Mouse (Mus musculus) spleen, adult 2 months (tissue): ENCODE measurements around the gene Adgrf5. TPM values are rescaled to one million over a fixed set of nuclear protein-coding genes. Genes with fewer than 3 reads are reported as not detected.
"Not testable (repeated sequence)": the region's sequence is repeated elsewhere in the genome, so short reads cannot be mapped to it uniquely, and the experiment has no call there.

Experiments
- DNase-seq, 2 experiments: peaks; one replicate each; pipeline versions ENCODE4 v3.0.0 to v3.0.0-alpha.2; 2012 to 2021; ENCODE audit warnings: low spot score in 2 of 2, low read depth in 1 of 2
- H3K27ac ChIP-seq: fragments of 200-500 bp; 2 replicates; pipeline ENCODE4 v1.5.1; 2012; ENCODE audit warnings: low read length, inconsistent platforms; ENCODE audit not compliant: insufficient read depth
- H3K27me3 ChIP-seq: fragments of 200-500 bp; 2 replicates; pipeline ENCODE4 v1.6.1; 2012; ENCODE audit warnings: mild to moderate bottlenecking, moderate library complexity, low read length, inconsistent platforms; ENCODE audit not compliant: control insufficient read depth, insufficient read depth
- H3K36me3 ChIP-seq: fragments of 200-500 bp; 2 replicates; pipeline ENCODE4 v1.6.1; 2012; ENCODE audit warnings: mild to moderate bottlenecking, low read length, inconsistent platforms; ENCODE audit not compliant: control insufficient read depth, insufficient read depth
- H3K4me1 ChIP-seq: fragments of 200-500 bp; 2 replicates; pipeline ENCODE4 v1.6.1; 2011; ENCODE audit warnings: inconsistent platforms; ENCODE audit not compliant: control insufficient read depth, insufficient read depth, insufficient read length
- H3K4me3 ChIP-seq: fragments of 200-500 bp; 2 replicates; pipeline ENCODE4 v1.5.1; 2011; ENCODE audit warnings: mild to moderate bottlenecking, inconsistent platforms; ENCODE audit not compliant: insufficient read depth, insufficient read length; ENCODE audit errors: extremely low read depth
- CTCF ChIP-seq: fragments of 200-500 bp; IDR thresholded peaks from 2 replicates; pipeline ENCODE4 v1.5.1; 2011; ENCODE audit warnings: mild to moderate bottlenecking, inconsistent platforms; ENCODE audit not compliant: insufficient read depth, insufficient read length, insufficient replicate concordance; ENCODE audit errors: extremely low read depth
- POLR2A ChIP-seq: fragments of 200-500 bp; IDR thresholded peaks from 2 replicates; pipeline ENCODE4 v1.6.1; 2011; ENCODE audit warnings: low read depth, low read length, inconsistent platforms
- WGBS: fragments of 180-500 bp; shearing (Covaris S2); methylation state at CpG from one replicate; pipeline ENCODE4 v1.1.7; 2018; 5-methylcytosine and 5-hydroxymethylcytosine counted together
- polyA plus RNA-seq: library from polyadenylated mRNA; depleted of rRNA; stranded (reverse); fragments of >200 nt; gene quantifications from 2 replicates; pipeline ENCODE4 v1.2.3, GENCODE M21; 2012

Adgrf5 gene
- polyA plus RNA-seq, 1 experiment = 6.1 TPM

DNA sequence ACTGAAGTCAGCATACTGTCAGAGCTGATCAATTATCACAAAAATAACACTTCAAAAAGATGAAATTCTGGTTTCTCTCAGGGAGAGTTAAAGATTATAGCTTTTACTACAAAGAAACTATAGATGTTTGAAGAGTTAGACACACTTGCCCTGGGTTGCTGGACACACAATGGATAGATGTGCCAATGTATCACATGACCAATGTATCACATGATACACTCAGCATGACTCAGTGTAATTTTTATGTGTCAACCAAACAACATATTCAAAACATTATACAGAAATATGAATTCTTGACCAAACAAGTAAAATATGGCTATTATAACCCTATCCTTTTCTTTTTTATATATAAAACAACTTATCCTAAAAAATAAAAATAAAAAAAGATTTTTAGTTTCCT is 117.4 kb downstream of the Adgrf5 start:
- TF ChIP-seq POLR2A = no peak
- no peak for TF ChIP-seq CTCF
- no peak overlapping the region for H3K27ac ChIP-seq
- no peak for DNase-seq
- no peaks in the 10 kb centered on the region for H3K36me3 ChIP-seq
- no peak overlapping the region for H3K4me3 ChIP-seq
- H3K4me1 ChIP-seq = no peaks in the 10 kb centered on the region
- H3K27me3 ChIP-seq = no peaks in the 10 kb centered on the region

DNA sequence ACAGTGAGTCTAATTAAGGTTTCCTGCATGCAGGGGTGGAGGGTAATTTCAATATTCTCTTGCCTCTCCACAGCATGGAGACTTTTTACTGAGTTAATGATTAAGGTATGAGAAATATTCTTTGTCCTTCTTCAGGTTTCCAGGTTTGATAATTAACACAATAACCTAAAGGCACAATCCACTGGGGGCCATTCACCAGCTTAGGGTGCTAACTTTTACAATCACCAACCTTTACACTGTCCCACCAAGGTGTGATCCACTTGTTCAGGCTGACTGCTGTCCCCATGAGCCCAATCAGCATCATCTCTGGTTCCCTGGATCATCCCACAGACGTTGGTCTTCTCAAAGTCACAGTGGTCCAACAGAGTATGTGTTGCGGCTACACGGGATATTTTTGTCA is 125.7 kb downstream of the Adgrf5 start:
- Histone ChIP-seq H3K27ac (no peak overlapping the region), H3K36me3 (no peaks in the 10 kb centered on the region), H3K4me1 (no peaks in the 10 kb centered on the region), H3K27me3 (no peaks in the 10 kb centered on the region), H3K4me3 (no peak overlapping the region)
- DNase-seq = no peak
- TF ChIP-seq POLR2A (no peak), CTCF (no peak)
- 88% methylated on average over 3 of the region's 3 CpGs for WGBS

DNA sequence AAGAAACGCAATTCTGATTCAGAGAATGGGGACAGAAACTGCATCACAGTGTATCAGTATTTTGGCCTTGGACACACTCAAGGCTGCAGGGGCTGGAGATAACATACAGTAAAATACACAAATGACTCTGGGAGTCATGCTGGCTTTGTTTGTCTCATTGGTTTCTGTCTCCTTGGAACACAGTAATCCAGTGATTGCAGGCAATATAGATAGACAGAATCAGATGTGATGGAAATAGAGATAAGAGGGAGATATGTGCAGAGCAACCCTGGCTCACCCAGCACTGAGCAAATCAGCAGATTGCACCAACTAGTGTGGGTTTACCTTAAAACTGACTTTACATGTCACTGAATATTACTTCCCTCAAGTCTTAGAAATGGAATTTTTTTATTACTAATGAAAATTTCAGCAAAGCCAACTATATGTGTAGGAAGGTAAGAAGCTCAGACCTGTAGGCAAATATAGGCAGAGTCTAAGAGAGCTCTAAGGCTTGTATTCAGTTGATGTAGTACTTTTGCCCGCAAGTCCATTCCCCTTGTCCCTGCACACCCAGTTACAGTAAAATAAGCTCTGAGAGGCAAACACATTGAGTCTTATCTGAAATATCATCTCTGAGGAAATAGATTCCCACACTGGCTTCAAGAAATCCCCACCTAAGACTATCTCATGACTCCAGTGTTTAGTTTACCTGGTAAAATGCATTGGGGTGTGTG is 128.3 kb downstream of the Adgrf5 start:
- Histone ChIP-seq H3K27me3 (no peaks in the 10 kb centered on the region), H3K27ac (no peak overlapping the region), H3K4me1 (no peaks in the 10 kb centered on the region), H3K4me3 (no peak overlapping the region), H3K36me3 (no peaks in the 10 kb centered on the region)
- 94% methylated on average over 2 of the region's 2 CpGs for WGBS
- no peak for TF ChIP-seq POLR2A
- no peak for TF ChIP-seq CTCF
- no peak for DNase-seq

DNA sequence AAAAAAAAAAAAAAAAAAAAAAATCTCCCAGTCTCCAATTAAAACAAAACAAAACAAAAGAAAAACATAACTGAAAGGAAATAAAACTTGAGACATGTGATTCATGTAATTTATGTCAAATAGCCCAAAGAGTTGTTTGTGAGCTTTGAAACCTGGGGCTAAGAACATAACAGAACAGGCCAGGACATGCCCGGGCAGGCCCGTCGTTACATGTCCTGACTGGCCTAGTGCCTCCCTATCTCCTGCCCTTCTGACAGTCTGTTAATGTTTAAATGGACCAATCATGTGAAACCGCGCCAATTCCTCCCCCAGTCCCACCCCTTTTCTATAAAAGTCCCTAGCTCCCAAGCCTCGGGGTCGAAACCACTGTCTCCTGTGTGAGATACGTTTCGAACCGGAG is 130.1 kb downstream of the Adgrf5 start:
- not testable (repeated sequence) for H3K4me1 ChIP-seq, H3K27me3 ChIP-seq, DNase-seq, H3K4me3 ChIP-seq, H3K36me3 ChIP-seq, H3K27ac ChIP-seq
- 90% methylated on average over 8 of the region's 10 CpGs for WGBS

DNA sequence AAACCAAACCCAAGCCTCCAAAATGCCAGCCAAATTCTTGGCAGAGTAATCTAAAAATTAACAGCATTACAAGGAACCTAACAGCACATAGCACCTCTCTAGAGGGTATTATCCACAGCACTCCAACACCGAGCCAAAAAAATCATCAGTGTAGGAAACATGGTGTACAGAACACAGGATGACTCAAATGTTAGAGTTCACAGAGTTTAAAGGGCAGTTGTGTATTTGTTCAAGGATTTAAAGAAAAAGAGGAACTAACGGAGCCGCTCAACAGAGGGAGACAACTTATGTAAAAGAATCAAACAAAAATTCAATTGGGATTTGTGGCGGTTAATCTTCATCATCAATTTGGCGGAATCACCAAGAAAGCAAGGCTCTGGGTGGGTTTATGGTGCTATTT is 135.3 kb downstream of the Adgrf5 start:
- TF ChIP-seq CTCF = no peak
- TF ChIP-seq POLR2A = no peak
- no peak for DNase-seq
- WGBS = 47% methylated on average over 5 of the region's 5 CpGs
- Histone ChIP-seq H3K36me3 (no peaks in the 10 kb centered on the region), H3K27me3 (no peaks in the 10 kb centered on the region), H3K27ac (no peak overlapping the region), H3K4me1 (no peaks in the 10 kb centered on the region), H3K4me3 (no peak overlapping the region)

- H3K36me3 ChIP-seq = no peaks in the 10 kb centered on the region
- H3K27me3 ChIP-seq = no peaks in the 10 kb centered on the region
- H3K4me1 ChIP-seq = no peaks in the 10 kb centered on the region
- H3K4me3 ChIP-seq = no peak overlapping the region
- no peak for DNase-seq
- WGBS = 77% methylated on average over 4 of the region's 4 CpGs
- no peak overlapping the region for H3K27ac ChIP-seq
- TF ChIP-seq POLR2A = no peak
- TF ChIP-seq CTCF = no peak
Observed at GRCm38 (mm10) chr17:43497521-43497920, 137.3 kb downstream of the Adgrf5 start.

GRCm38 (mm10) chr17:43500513-43500912 is 140.3 kb downstream of the Adgrf5 start:
- no peak overlapping the region for H3K4me3 ChIP-seq
- no peak overlapping the region for H3K27ac ChIP-seq
- H3K36me3 ChIP-seq = no peaks in the 10 kb centered on the region
- no peaks in the 10 kb centered on the region for H3K27me3 ChIP-seq
- no peak for TF ChIP-seq CTCF
- no peak for TF ChIP-seq POLR2A
- no peaks in the 10 kb centered on the region for H3K4me1 ChIP-seq
- 76% methylated on average over 1 of the region's 1 CpGs for WGBS
- DNase-seq = no peak

DNA sequence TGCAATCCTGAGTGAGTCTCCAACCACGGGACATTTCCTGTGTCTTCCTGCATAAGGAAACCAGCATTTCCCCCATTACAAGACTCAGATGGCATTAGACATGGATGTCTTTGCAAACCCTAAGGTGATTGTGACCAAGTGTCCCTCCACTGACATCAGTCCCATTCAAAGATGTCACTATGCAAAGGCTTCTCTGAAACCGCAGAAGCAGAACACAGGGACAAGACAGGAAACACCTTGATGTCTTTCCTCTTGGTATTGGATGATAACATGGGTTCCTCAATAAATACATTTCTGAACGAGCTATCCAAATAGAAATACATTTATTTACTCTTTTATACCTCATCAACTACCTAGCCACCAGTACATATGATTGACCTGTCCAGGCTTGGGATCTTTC is 141.0 kb downstream of the Adgrf5 start:
- H3K27me3 ChIP-seq = no peaks in the 10 kb centered on the region
- WGBS = 21% methylated on average over 3 of the region's 3 CpGs
- TF ChIP-seq POLR2A (no peak), CTCF (no peak)
- H3K36me3 ChIP-seq = no peaks in the 10 kb centered on the region
- H3K27ac ChIP-seq = no peak overlapping the region
- no peaks in the 10 kb centered on the region for H3K4me1 ChIP-seq
- no peak overlapping the region for H3K4me3 ChIP-seq
- DNase-seq = no peak
